Mouse (Mus musculus): ENCODE measurements at regions not wholly inside any gene's neighbourhood (a gene's known extent, or its start where the extent isn't known, plus 50 kb on each side); places are given as distances from the start of the nearest gene placed in this dataset.

- WGBS, result 86% methylated on average over 4 of the region's 4 CpGs
- DNase-seq (ENCODE audit: low spot score), result no peak
- no peaks in the 10 kb centered on the region for H3K4me1 ChIP-seq (ENCODE audit: insufficient read depth, low read length)
- no peak overlapping the region for H3K4me3 ChIP-seq (ENCODE audit: low read depth, low read length)
- no peaks in the 10 kb centered on the region for H3K27me3 ChIP-seq (ENCODE audit: insufficient read depth, low read length)
- no peak overlapping the region for H3K9ac ChIP-seq (replicated peaks; ENCODE audit: low read length, poor library complexity, severe bottlenecking)
- no peaks in the 10 kb centered on the region for H3K36me3 ChIP-seq (ENCODE audit: insufficient read depth, low read length)
- no peaks in the 10 kb centered on the region for H3K9me3 ChIP-seq (ENCODE audit: low read length)
- no peak for TF ChIP-seq CTCF (IDR thresholded peaks at IDR 0.05)
- no peak overlapping the region for H3K27ac ChIP-seq (ENCODE audit: low read depth, low read length)
- no peak for ATAC-seq (ENCODE audit: low FRiP score)
- no peak overlapping the region for H3K4me2 ChIP-seq (ENCODE audit: low read depth, low read length, poor library complexity, severe bottlenecking)
These were observed 105.7 kb upstream of the Robo2 start for GRCm38 (mm10) chr16:74517374-74517773.

GRCm38 (mm10) chr16:74514481-74514880, 102.9 kb upstream of the Robo2 start:
- Histone ChIP-seq H3K9ac (replicated peaks; ENCODE audit: low read length, poor library complexity, severe bottlenecking) (no peak overlapping the region), H3K36me3 (ENCODE audit: insufficient read depth, low read length) (no peaks in the 10 kb centered on the region), H3K4me3 (ENCODE audit: low read depth, low read length) (no peak overlapping the region), H3K27me3 (ENCODE audit: insufficient read depth, low read length) (no peaks in the 10 kb centered on the region), H3K9me3 (ENCODE audit: low read length) (no peaks in the 10 kb centered on the region), H3K27ac (ENCODE audit: low read depth, low read length) (no peak overlapping the region), H3K4me1 (ENCODE audit: insufficient read depth, low read length) (no peaks in the 10 kb centered on the region), H3K4me2 (ENCODE audit: low read depth, low read length, poor library complexity, severe bottlenecking) (no peak overlapping the region)
- DNase-seq (ENCODE audit: low spot score), result no peak
- no peak for ATAC-seq (ENCODE audit: low FRiP score)
- no peak for TF ChIP-seq CTCF (IDR thresholded peaks at IDR 0.05)
- WGBS, result 83% methylated on average over 4 of the region's 4 CpGs

- no peak overlapping the region for H3K9ac ChIP-seq (replicated peaks; ENCODE audit: low read length, poor library complexity, severe bottlenecking)
- TF ChIP-seq CTCF (IDR thresholded peaks at IDR 0.05), result no peak
- WGBS, result 93% methylated on average over 1 of the region's 1 CpGs
- no peak overlapping the region for H3K27ac ChIP-seq (ENCODE audit: low read depth, low read length)
- H3K36me3 ChIP-seq (ENCODE audit: insufficient read depth, low read length), result no peaks in the 10 kb centered on the region
- no peak overlapping the region for H3K4me2 ChIP-seq (ENCODE audit: low read depth, low read length, poor library complexity, severe bottlenecking)
- no peaks in the 10 kb centered on the region for H3K9me3 ChIP-seq (ENCODE audit: low read length)
- DNase-seq (ENCODE audit: low spot score) (no peak), ATAC-seq (ENCODE audit: low FRiP score) (no peak)
- no peaks in the 10 kb centered on the region for H3K27me3 ChIP-seq (ENCODE audit: insufficient read depth, low read length)
- H3K4me3 ChIP-seq (ENCODE audit: low read depth, low read length), result no peak overlapping the region
- no peaks in the 10 kb centered on the region for H3K4me1 ChIP-seq (ENCODE audit: insufficient read depth, low read length)
These were observed 98.8 kb upstream of the Robo2 start for GRCm38 (mm10) chr16:74510383-74510782.

- no peak overlapping the region for H3K9ac ChIP-seq (replicated peaks; ENCODE audit: low read length, poor library complexity, severe bottlenecking)
- no peak for TF ChIP-seq CTCF (IDR thresholded peaks at IDR 0.05)
- no peaks in the 10 kb centered on the region for H3K9me3 ChIP-seq (ENCODE audit: low read length)
- H3K4me1 ChIP-seq (ENCODE audit: insufficient read depth, low read length), result no peaks in the 10 kb centered on the region
- no peak for ATAC-seq (ENCODE audit: low FRiP score)
- 97% methylated on average over 2 of the region's 2 CpGs for WGBS
- no peaks in the 10 kb centered on the region for H3K27me3 ChIP-seq (ENCODE audit: insufficient read depth, low read length)
- H3K36me3 ChIP-seq (ENCODE audit: insufficient read depth, low read length), result no peaks in the 10 kb centered on the region
- no peak for DNase-seq (ENCODE audit: low spot score)
- H3K4me3 ChIP-seq (ENCODE audit: low read depth, low read length), result no peak overlapping the region
- no peak overlapping the region for H3K4me2 ChIP-seq (ENCODE audit: low read depth, low read length, poor library complexity, severe bottlenecking)
- no peak overlapping the region for H3K27ac ChIP-seq (ENCODE audit: low read depth, low read length)
These were observed 97.9 kb upstream of the Robo2 start for GRCm38 (mm10) chr16:74509489-74509888.

- Histone ChIP-seq H3K4me3 (ENCODE audit: low read depth, low read length) (no peak overlapping the region), H3K4me1 (ENCODE audit: insufficient read depth, low read length) (no peaks in the 10 kb centered on the region), H3K4me2 (ENCODE audit: low read depth, low read length, poor library complexity, severe bottlenecking) (no peak overlapping the region), H3K9me3 (ENCODE audit: low read length) (no peaks in the 10 kb centered on the region), H3K27ac (ENCODE audit: low read depth, low read length) (no peak overlapping the region), H3K9ac (replicated peaks; ENCODE audit: low read length, poor library complexity, severe bottlenecking) (no peak overlapping the region), H3K36me3 (ENCODE audit: insufficient read depth, low read length) (no peaks in the 10 kb centered on the region), H3K27me3 (ENCODE audit: insufficient read depth, low read length) (no peaks in the 10 kb centered on the region)
- TF ChIP-seq CTCF (IDR thresholded peaks at IDR 0.05), result no peak
- ATAC-seq (ENCODE audit: low FRiP score) (no peak), DNase-seq (ENCODE audit: low spot score) (no peak)
These were observed 95.1 kb upstream of the Robo2 start for GRCm38 (mm10) chr16:74506719-74507118.

- ATAC-seq (ENCODE audit: low FRiP score) (no peak), DNase-seq (ENCODE audit: low spot score) (no peak)
- 83% methylated on average over 6 of the region's 6 CpGs for WGBS
These were observed 94.6 kb upstream of the Robo2 start for GRCm38 (mm10) chr16:74506173-74506709.

More at GRCm38 (mm10) chr16:74506173-74506709, 94.6 kb upstream of the Robo2 start:
- no peak for TF ChIP-seq CTCF (IDR thresholded peaks at IDR 0.05)
- H3K9ac ChIP-seq (replicated peaks; ENCODE audit: low read length, poor library complexity, severe bottlenecking), result no peak overlapping the region
- H3K27ac ChIP-seq (ENCODE audit: low read depth, low read length), result no peak overlapping the region
- no peak overlapping the region for H3K4me2 ChIP-seq (ENCODE audit: low read depth, low read length, poor library complexity, severe bottlenecking)
- H3K36me3 ChIP-seq (ENCODE audit: insufficient read depth, low read length), result no peaks in the 10 kb centered on the region
- no peak overlapping the region for H3K4me3 ChIP-seq (ENCODE audit: low read depth, low read length)
- no peaks in the 10 kb centered on the region for H3K9me3 ChIP-seq (ENCODE audit: low read length)
- no peaks in the 10 kb centered on the region for H3K4me1 ChIP-seq (ENCODE audit: insufficient read depth, low read length)
- H3K27me3 ChIP-seq (ENCODE audit: insufficient read depth, low read length), result no peaks in the 10 kb centered on the region

Measured in midbrain, postnatal 0 days (tissue).